Comparison of ENCODE assay signal across 8 mouse cellular contexts in genomic region chr17:53402689-53403306, GRCm38 (mm10).
DNase-seq lines count a peak whose midpoint lies in the region; ATAC-seq and TF ChIP-seq lines count a peak whose summit lies in the region.

No protein-coding gene starts in this region.

- no peak overlapping the region for H3K4me3 ChIP-seq in heart, adult 2 months

- no peak for ATAC-seq in CD4-positive, CD25-positive, alpha-beta regulatory T cell, adult 4 months

- TF ChIP-seq POLR2A in heart, adult 2 months (IDR thresholded peaks at IDR 0.05; ENCODE audit: insufficient read depth, low read depth, low read length) = no peak

- TF ChIP-seq EP300 in heart, adult 2 months (IDR thresholded peaks at IDR 0.05; ENCODE audit: insufficient read depth, low read depth, low read length) = no peak

- no peak overlapping the region for H3K9ac ChIP-seq in heart, adult 2 months (ENCODE audit: low read depth, low read length)

- H3K27ac ChIP-seq in heart, adult 2 months = no peak overlapping the region

- intact Hi-C loops in heart, adult 2 months (cut with DNase I) = loop anchor here (10.0 kb wide), 1 partner anchor 292 kb away; no protein-coding TSS in a partner anchor

- H3K79me2 ChIP-seq in heart, adult 2 months (replicated peaks; ENCODE audit: control insufficient read depth, insufficient read depth, low read length) = no peaks in the 10 kb centered on the region

- no peaks in the 10 kb centered on the region for H3K27me3 ChIP-seq in heart, adult 2 months (ENCODE audit: control insufficient read depth, insufficient read depth, low read length)

- no peaks in the 10 kb centered on the region; the same call in 1 of the 2 replicates for H3K4me1 ChIP-seq in heart, adult 2 months (ENCODE audit: control insufficient read depth, insufficient read depth, low read length)

- DNase-seq in CD4-positive, CD25-positive, alpha-beta regulatory T cell, adult 2 months (ENCODE audit: low read depth, low spot score) = peak; percentile 40
- DNase-seq in CD4-positive helper T cell, adult 2 months (ENCODE audit: low read depth, low spot score) = peak; percentile 7
- peak; percentile 20 for DNase-seq in c-Kit-positive CD71-positive TER-119-negative erythroid progenitor cells, embryonic 14.5 days (ENCODE audit: low read depth)
- DNase-seq in heart, adult 2 months = peak; percentile 29 to 54
- DNase-seq in layer of hippocampus, postnatal 10 days (ENCODE audit: low spot score in 2 of 2) = peak; percentile 64 to 71
- DNase-seq in lung, postnatal 36 days = peak; percentile 51
- DNase-seq in thymus, postnatal 14 days = peak; percentile 25

- 26% methylated on average over 10 of the region's 10 CpGs for WGBS in heart, adult 2 months

- H3K36me3 ChIP-seq in heart, adult 2 months (ENCODE audit: control insufficient read depth, insufficient read depth, low read length) = no peaks in the 10 kb centered on the region

- peak; percentile 69 for TF ChIP-seq CTCF in heart, adult 2 months (IDR thresholded peaks at IDR 0.05)

Comparison
In these comparisons a context has a peak if more than half of its experiments do, and no peak if none do; other contexts are left out.
1. DNase-seq: peak in every context shown above with its lines; median percentile 68 in layer of hippocampus, postnatal 10 days; 51 in lung, postnatal 36 days; 42 in heart, adult 2 months; 40 in CD4-positive, CD25-positive, alpha-beta regulatory T cell, adult 2 months; 25 in thymus, postnatal 14 days; 20 in c-Kit-positive CD71-positive TER-119-negative erythroid progenitor cells, embryonic 14.5 days; 7 in CD4-positive helper T cell, adult 2 months.